20 mouse cellular contexts compared by ENCODE assay signal in the genomic region with DNA sequence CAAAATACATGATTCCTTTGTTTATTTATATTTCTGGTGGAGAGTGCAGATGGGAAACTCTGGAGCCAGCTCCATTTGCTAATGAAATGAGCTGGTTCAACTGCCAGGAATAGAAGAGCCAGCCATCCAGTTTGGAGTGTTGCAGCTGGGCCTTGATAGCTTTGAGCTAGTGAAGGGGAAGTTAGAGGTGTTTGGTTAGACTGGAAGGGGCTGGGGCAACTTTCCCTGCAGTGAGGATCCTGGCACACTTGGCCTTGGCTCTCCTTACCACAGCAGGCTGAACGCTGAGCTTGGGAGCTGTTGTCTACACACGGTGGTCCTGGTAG.
A peak's percentile ranks its signal among the peaks of the same experiment; 100 is the strongest.
DNase-seq lines count a peak whose midpoint lies in the region; ATAC-seq and TF ChIP-seq lines count a peak whose summit lies in the region.
"Had no signal": no experiment of that assay in that cellular context is flagged by ENCODE, and none has a peak within 500 bp of the region (broad histone marks: within the 10 kb centered on the region; RNA-seq: fewer than 3 reads in every experiment).

No protein-coding gene starts in this region.

- 66% methylated on average over 2 of the region's 2 CpGs for WGBS in hindbrain, embryonic 15.5 days
- 71% methylated on average over 2 of the region's 2 CpGs for WGBS in hindbrain, embryonic 14.5 days
- WGBS in lung, postnatal 0 days: 57% methylated on average over 2 of the region's 2 CpGs
- WGBS in embryonic facial prominence, embryonic 12.5 days: 66% methylated on average over 2 of the region's 2 CpGs
- WGBS in limb, embryonic 12.5 days: 87% methylated on average over 2 of the region's 2 CpGs

- no peak overlapping the region for H3K4me2 ChIP-seq in hindbrain, embryonic 15.5 days
- no peak overlapping the region for H3K4me2 ChIP-seq in hindbrain, embryonic 14.5 days (replicated peaks)
- H3K4me2 ChIP-seq in lung, postnatal 0 days (replicated peaks; ENCODE audit: low read depth, low read length): no peak overlapping the region
- no peak overlapping the region for H3K4me2 ChIP-seq in embryonic facial prominence, embryonic 12.5 days (replicated peaks)
- no peak overlapping the region for H3K4me2 ChIP-seq in limb, embryonic 12.5 days
- H3K4me2 ChIP-seq: intestine, embryonic 15.5 days; liver, embryonic 15.5 days; stomach, embryonic 15.5 days had no signal

- no peak for DNase-seq in hindbrain, embryonic 14.5 days (ENCODE audit: low spot score)
- peak; percentile 42 for DNase-seq in lung, postnatal 0 days (ENCODE audit: low spot score)
- DNase-seq in lung, adult 18-20 months: no peak
- no peak for DNase-seq in thymus, postnatal 10 days (ENCODE audit: low spot score in 2 of 2)
- DNase-seq: adrenal gland, postnatal 25 days; gastrocnemius, postnatal 36 days; heart, postnatal 14 days; right cerebral cortex, adult 18-20 months; spleen, adult 18-20 months; thymus, postnatal 36 days had no signal

- TF ChIP-seq EP300 in lung, postnatal 0 days (IDR thresholded peaks at IDR 0.05): no peak

- no peaks in the 10 kb centered on the region for H3K4me1 ChIP-seq in hindbrain, embryonic 15.5 days (replicated peaks)
- no peaks in the 10 kb centered on the region for H3K4me1 ChIP-seq in hindbrain, embryonic 14.5 days (replicated peaks; ENCODE audit: control insufficient read depth, insufficient read depth, low read length)
- no peaks in the 10 kb centered on the region for H3K4me1 ChIP-seq in lung, postnatal 0 days (ENCODE audit: insufficient read depth, low read depth, low read length)
- peaks cover 34% of the 10 kb centered on the region for H3K4me1 ChIP-seq in embryonic facial prominence, embryonic 12.5 days
- H3K4me1 ChIP-seq in limb, embryonic 12.5 days (replicated peaks): peaks cover 53% of the 10 kb centered on the region
- H3K4me1 ChIP-seq: heart, embryonic 10.5 days; liver, embryonic 15.5 days; stomach, embryonic 15.5 days had no signal

- TF ChIP-seq CTCF in lung, postnatal 0 days (IDR thresholded peaks at IDR 0.05): no peak

- H3K36me3 ChIP-seq in hindbrain, embryonic 15.5 days: no peaks in the 10 kb centered on the region
- H3K36me3 ChIP-seq in hindbrain, embryonic 14.5 days (replicated peaks; ENCODE audit: control insufficient read depth, insufficient read depth): no peaks in the 10 kb centered on the region
- no peaks in the 10 kb centered on the region for H3K36me3 ChIP-seq in lung, postnatal 0 days (ENCODE audit: insufficient read depth, low read length)
- H3K36me3 ChIP-seq in embryonic facial prominence, embryonic 12.5 days: no peaks in the 10 kb centered on the region
- H3K36me3 ChIP-seq in limb, embryonic 12.5 days: no peaks in the 10 kb centered on the region
- H3K36me3 ChIP-seq: heart, embryonic 10.5 days; intestine, embryonic 15.5 days; liver, embryonic 15.5 days; stomach, embryonic 15.5 days had no signal

- no peak overlapping the region for H3K9ac ChIP-seq in hindbrain, embryonic 15.5 days
- H3K9ac ChIP-seq in hindbrain, embryonic 14.5 days: no peak overlapping the region
- no peak overlapping the region for H3K9ac ChIP-seq in lung, postnatal 0 days (replicated peaks; ENCODE audit: low read depth)
- H3K9ac ChIP-seq in embryonic facial prominence, embryonic 12.5 days: no peak overlapping the region
- no peak overlapping the region for H3K9ac ChIP-seq in limb, embryonic 12.5 days (replicated peaks)
- H3K9ac ChIP-seq: intestine, embryonic 15.5 days; liver, embryonic 15.5 days; stomach, embryonic 15.5 days had no signal

- no peak overlapping the region for H3K4me3 ChIP-seq in hindbrain, embryonic 15.5 days
- no peak overlapping the region for H3K4me3 ChIP-seq in hindbrain, embryonic 14.5 days (replicated peaks; ENCODE audit: low read length)
- H3K4me3 ChIP-seq in lung, postnatal 0 days (ENCODE audit: low read depth, low read length): no peak overlapping the region
- no peak overlapping the region for H3K4me3 ChIP-seq in embryonic facial prominence, embryonic 12.5 days
- H3K4me3 ChIP-seq in limb, embryonic 12.5 days (replicated peaks): no peak overlapping the region
- H3K4me3 ChIP-seq: heart, embryonic 10.5 days; intestine, embryonic 15.5 days; liver, embryonic 15.5 days; myocyte; stomach, embryonic 15.5 days had no signal

- peak; percentile 42; the same call in 1 of the 2 replicates for ATAC-seq in hindbrain, embryonic 15.5 days (ENCODE audit: low FRiP score, low read depth)
- no peak for ATAC-seq in hindbrain, embryonic 14.5 days (ENCODE audit: low FRiP score)
- peak; percentile 58 for ATAC-seq in lung, postnatal 0 days
- ATAC-seq in embryonic facial prominence, embryonic 12.5 days (ENCODE audit: insufficient number of reproducible peaks, insufficient read depth, low FRiP score, low TSS enrichment): no peak
- no peak for ATAC-seq in limb, embryonic 12.5 days (ENCODE audit: insufficient number of reproducible peaks, insufficient read depth, low FRiP score, low TSS enrichment, low read depth)
- ATAC-seq in inflammation-experienced regulatory T-cells, adult 6 months: no peak
- ATAC-seq: CD4-positive, CD25-positive, alpha-beta regulatory T cell, adult 4 months; intestine, embryonic 15.5 days had no signal

- no peaks in the 10 kb centered on the region for H3K27me3 ChIP-seq in hindbrain, embryonic 15.5 days
- H3K27me3 ChIP-seq in hindbrain, embryonic 14.5 days (ENCODE audit: control insufficient read depth, insufficient read depth, low read length): no peaks in the 10 kb centered on the region
- no peaks in the 10 kb centered on the region for H3K27me3 ChIP-seq in lung, postnatal 0 days (replicated peaks; ENCODE audit: insufficient read depth, low read length)
- no peaks in the 10 kb centered on the region for H3K27me3 ChIP-seq in embryonic facial prominence, embryonic 12.5 days
- peaks cover 6% of the 10 kb centered on the region; the same call in 1 of the 2 replicates for H3K27me3 ChIP-seq in limb, embryonic 12.5 days
- H3K27me3 ChIP-seq: intestine, embryonic 15.5 days; liver, embryonic 15.5 days; stomach, embryonic 15.5 days had no signal

- no peak overlapping the region for H3K27ac ChIP-seq in hindbrain, embryonic 15.5 days (replicated peaks)
- H3K27ac ChIP-seq in hindbrain, embryonic 14.5 days: no peak overlapping the region
- no peak overlapping the region for H3K27ac ChIP-seq in lung, postnatal 0 days (ENCODE audit: low read length)
- H3K27ac ChIP-seq in embryonic facial prominence, embryonic 12.5 days: 0 out of 2 replicates have a peak overlapping the region, but pooled peaks have one; percentile 31
- H3K27ac ChIP-seq in limb, embryonic 12.5 days: peak overlapping the region; percentile 78; the same call in 1 of the 2 replicates
- H3K27ac ChIP-seq: heart, embryonic 10.5 days; intestine, embryonic 15.5 days; liver, embryonic 15.5 days; stomach, embryonic 15.5 days had no signal

- H3K9me3 ChIP-seq in hindbrain, embryonic 15.5 days: no peaks in the 10 kb centered on the region
- no peaks in the 10 kb centered on the region for H3K9me3 ChIP-seq in hindbrain, embryonic 14.5 days (ENCODE audit: control insufficient read depth, low read length)
- no peaks in the 10 kb centered on the region for H3K9me3 ChIP-seq in lung, postnatal 0 days (ENCODE audit: low read length)
- no peaks in the 10 kb centered on the region for H3K9me3 ChIP-seq in embryonic facial prominence, embryonic 12.5 days
- no peaks in the 10 kb centered on the region for H3K9me3 ChIP-seq in limb, embryonic 12.5 days
- H3K9me3 ChIP-seq: heart, embryonic 10.5 days; intestine, embryonic 15.5 days; liver, embryonic 15.5 days; stomach, embryonic 15.5 days had no signal

Comparison
In these comparisons a context has a peak if more than half of its experiments do, and no peak if none do; other contexts are left out.
1. ATAC-seq: peak in hindbrain, embryonic 15.5 days (single experiment) and lung, postnatal 0 days (single experiment); none in hindbrain, embryonic 14.5 days (single experiment), embryonic facial prominence, embryonic 12.5 days (single experiment), limb, embryonic 12.5 days (single experiment) and inflammation-experienced regulatory T-cells, adult 6 months (single experiment).
2. H3K27ac ChIP-seq: peak in embryonic facial prominence, embryonic 12.5 days (single experiment) and limb, embryonic 12.5 days (single experiment); none in hindbrain, embryonic 15.5 days (single experiment), hindbrain, embryonic 14.5 days (single experiment) and lung, postnatal 0 days (single experiment).